Mouse (Mus musculus): Measurements from ENCODE around the gene Acadl.

DNA sequence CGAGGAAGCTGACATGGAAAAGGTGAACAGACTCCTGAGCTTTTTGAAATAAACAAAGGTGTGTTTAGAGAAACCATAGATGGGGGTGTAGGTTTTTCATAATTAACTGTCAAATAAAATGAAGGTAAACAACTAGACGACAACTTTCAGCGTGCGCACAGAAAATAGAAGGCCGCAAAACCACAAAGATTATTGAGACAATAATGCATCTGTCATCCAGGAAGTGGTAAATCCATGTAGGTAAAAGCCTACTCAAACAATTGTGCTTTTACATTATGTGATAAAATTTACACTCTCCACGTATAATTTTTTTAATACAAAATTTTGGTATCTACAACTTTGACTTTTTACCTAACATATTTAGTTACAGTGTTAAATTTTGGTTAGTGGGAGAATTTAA is 11.7 kb upstream of the Acadl start:
- TF ChIP-seq CTCF (IDR thresholded peaks at IDR 0.05; ENCODE audit: low read depth, low read length) (no peak), GATA1 (IDR thresholded peaks at IDR 0.05; ENCODE audit: borderline replicate concordance, low read length) (no peak), TAL1 (conservative IDR thresholded peaks at IDR 0.05; ENCODE audit: low read depth, low read length) (no peak)

Measured in G1E (cell line).